Mouse (Mus musculus) CD4-positive, CD25-positive, alpha-beta regulatory T cell, adult 2 months (primary cell): ENCODE results near the gene Mast1.

Experiments used
- DNase-seq: peaks from one replicate; pipeline ENCODE4 v3.0.0-alpha.2; 2012; ENCODE audit warnings: low read depth, low spot score

Mast1 gene

GRCm38 (mm10) chr8:84973803-84974542 is 36.8 kb upstream of the Mast1 start:
- peak; percentile 78 for DNase-seq

- DNase-seq, result no peak
These were observed 35.9 kb upstream of the Mast1 start for GRCm38 (mm10) chr8:84973079-84973478.

- DNase-seq, result no peak
These were observed 33.8 kb upstream of the Mast1 start for GRCm38 (mm10) chr8:84970913-84971312.

- no peak for DNase-seq
These were observed 33.1 kb upstream of the Mast1 start for GRCm38 (mm10) chr8:84970135-84970790.

- peak; percentile 79 for DNase-seq
These were observed 32.3 kb upstream of the Mast1 start, which contains the start of the genes Gm49661, Prdx2 and Rnaseh2a for GRCm38 (mm10) chr8:84969241-84970134. Gene Gm49661 (minus strand): TSS chr8:84969433. Gene Prdx2 (plus strand): TSS chr8:84969587. Gene Rnaseh2a (minus strand): TSS chr8:84969767.

- DNase-seq, result no peak
These were observed 31.5 kb upstream of the Mast1 start for GRCm38 (mm10) chr8:84968650-84969049.

- no peak for DNase-seq
These were observed 30.6 kb upstream of the Mast1 start for GRCm38 (mm10) chr8:84967532-84968304.

GRCm38 (mm10) chr8:84966603-84967002 is 29.4 kb upstream of the Mast1 start:
- DNase-seq, result peak; percentile 26

- DNase-seq, result peak; percentile 96
These were observed 28.7 kb upstream of the Mast1 start for GRCm38 (mm10) chr8:84965731-84966291.

GRCm38 (mm10) chr8:84963952-84964351 is 26.8 kb upstream of the Mast1 start:
- peak; percentile 25 for DNase-seq

GRCm38 (mm10) chr8:84959811-84960210 is 22.7 kb upstream of the Mast1 start:
- DNase-seq, result no peak

- peak; percentile 82 for DNase-seq
These were observed 19.6 kb upstream of the Mast1 start for GRCm38 (mm10) chr8:84956768-84957167.

- DNase-seq, result peak; percentile 48
These were observed 15.6 kb upstream of the Mast1 start for GRCm38 (mm10) chr8:84952612-84953255.

GRCm38 (mm10) chr8:84949753-84950152 is 12.6 kb upstream of the Mast1 start:
- DNase-seq, result no peak

- peak; percentile 67 for DNase-seq
These were observed 10.0 kb upstream of the Mast1 start for GRCm38 (mm10) chr8:84947241-84947545.

GRCm38 (mm10) chr8:84946528-84947240 is 9.5 kb upstream of the Mast1 start, which contains the start of gene Rtbdn:
Gene Rtbdn (plus strand): TSS chr8:84946991.
- DNase-seq, result no peak

GRCm38 (mm10) chr8:84945633-84946527 is 8.7 kb upstream of the Mast1 start:
- DNase-seq, result peak; percentile 43

GRCm38 (mm10) chr8:84945235-84945632 is 8.1 kb upstream of the Mast1 start:
- no peak for DNase-seq
